ENCODE assay signal across 8 mouse cellular contexts in genomic region chr5:125389131-125389578, GRCm38 (mm10). TPM values are rescaled to one million over a fixed set of nuclear protein-coding genes. Genes with fewer than 3 reads are reported as not detected.
DNase-seq lines count a peak whose midpoint lies in the region; ATAC-seq and TF ChIP-seq lines count a peak whose summit lies in the region.

Gene Gm10382, plus strand, starts transcription at chr5:125389322.

- under 1% methylated on average over 41 of the region's 41 CpGs for WGBS in embryonic facial prominence, embryonic 11.5 days
- under 1% methylated on average over 39 of the region's 41 CpGs for WGBS in heart, adult 2 months
- under 1% methylated on average over 41 of the region's 41 CpGs for WGBS in kidney, adult 2 months
- 5% methylated on average over 40 of the region's 41 CpGs for WGBS in limb, embryonic 14.5 days
- 0% methylated on average over 41 of the region's 41 CpGs for WGBS in midbrain, embryonic 15.5 days

- no peak; the same call in 1 of the 2 replicates for TF ChIP-seq POLR2A in heart, adult 2 months (IDR thresholded peaks at IDR 0.05; ENCODE audit: insufficient read depth, low read depth, low read length)
- peak; percentile 72 for TF ChIP-seq POLR2A in kidney, adult 2 months (IDR thresholded peaks at IDR 0.05; ENCODE audit: low read depth, low read length)
- TF ChIP-seq POLR2A in limb, embryonic 14.5 days (IDR thresholded peaks at IDR 0.05; ENCODE audit: borderline replicate concordance, extremely low read depth, insufficient read depth, insufficient read length) = no peak

- DNase-seq in 3134 (ENCODE audit: extremely low read depth, insufficient read length, low spot score) = peak; percentile 93
- DNase-seq in adrenal gland, postnatal 14 days = peak; percentile 94
- peak; percentile 83 for DNase-seq in embryonic facial prominence, embryonic 11.5 days (ENCODE audit: low spot score)
- DNase-seq in heart, adult 2 months = peak; percentile 91 to 92
- DNase-seq in kidney, adult 2 months = peak; percentile 92
- peak; percentile 80 for DNase-seq in limb, embryonic 14.5 days (ENCODE audit: low spot score)
- peak; percentile 86 to 93 for DNase-seq in spleen, postnatal 10 days (ENCODE audit: low spot score in 2 of 2)

- peaks cover 2% of the 10 kb centered on the region; the same call in 1 of the 2 replicates for H3K36me3 ChIP-seq in embryonic facial prominence, embryonic 11.5 days (replicated peaks; ENCODE audit: control insufficient read depth, insufficient read depth, low read depth, low read length)
- peaks cover 32% of the 10 kb centered on the region for H3K36me3 ChIP-seq in heart, adult 2 months (ENCODE audit: control insufficient read depth, insufficient read depth, low read length)
- H3K36me3 ChIP-seq in kidney, adult 2 months (ENCODE audit: control insufficient read depth, insufficient read depth, low read length) = peaks cover 17% of the 10 kb centered on the region
- H3K36me3 ChIP-seq in limb, embryonic 14.5 days (ENCODE audit: control insufficient read depth, insufficient read depth, low read length) = peaks cover 18% of the 10 kb centered on the region
- peaks cover 17% of the 10 kb centered on the region for H3K36me3 ChIP-seq in midbrain, embryonic 15.5 days (replicated peaks)

- H3K27ac ChIP-seq in embryonic facial prominence, embryonic 11.5 days (replicated peaks; ENCODE audit: low read depth, low read length) = peak within 1 kb of the TSS; percentile 90
- H3K27ac ChIP-seq in heart, adult 2 months = peak within 1 kb of the TSS; percentile 99
- peak within 1 kb of the TSS; percentile 100 for H3K27ac ChIP-seq in kidney, adult 2 months (ENCODE audit: insufficient read depth, low read depth, low read length)
- H3K27ac ChIP-seq in limb, embryonic 14.5 days (replicated peaks; ENCODE audit: low read depth, low read length) = peak within 1 kb of the TSS; percentile 96
- H3K27ac ChIP-seq in midbrain, embryonic 15.5 days = peak within 1 kb of the TSS; percentile 99

- no peaks in the 10 kb centered on the region for H3K27me3 ChIP-seq in embryonic facial prominence, embryonic 11.5 days (ENCODE audit: control insufficient read depth, insufficient read depth, low read length)
- no peaks in the 10 kb centered on the region for H3K27me3 ChIP-seq in heart, adult 2 months (ENCODE audit: control insufficient read depth, insufficient read depth, low read length)
- no peaks in the 10 kb centered on the region for H3K27me3 ChIP-seq in kidney, adult 2 months (replicated peaks; ENCODE audit: control insufficient read depth, insufficient read depth, low read length)
- no peaks in the 10 kb centered on the region for H3K27me3 ChIP-seq in limb, embryonic 14.5 days (ENCODE audit: control insufficient read depth, insufficient read depth, low read length)
- H3K27me3 ChIP-seq in midbrain, embryonic 15.5 days (replicated peaks) = no peaks in the 10 kb centered on the region

- no peak; the same call in 1 of the 2 replicates for TF ChIP-seq EP300 in heart, adult 2 months (IDR thresholded peaks at IDR 0.05; ENCODE audit: insufficient read depth, low read depth, low read length)

- intact Hi-C loops in heart, adult 2 months (cut with DNase I) = loop anchor here (2.0 kb wide), 1 partner anchor 16 kb away; no protein-coding TSS in a partner anchor

- peak within 1 kb of the TSS; percentile 98 for H3K9ac ChIP-seq in embryonic facial prominence, embryonic 11.5 days (replicated peaks; ENCODE audit: low read length)
- peak within 1 kb of the TSS; percentile 99 for H3K9ac ChIP-seq in heart, adult 2 months (ENCODE audit: low read depth, low read length)
- H3K9ac ChIP-seq in limb, embryonic 14.5 days (ENCODE audit: low read depth, low read length, severe bottlenecking) = peak within 1 kb of the TSS; percentile 98
- H3K9ac ChIP-seq in midbrain, embryonic 15.5 days = peak within 1 kb of the TSS; percentile 97

- peaks cover 8% of the 10 kb centered on the region; the same call in 1 of the 2 replicates for H3K79me2 ChIP-seq in heart, adult 2 months (replicated peaks; ENCODE audit: control insufficient read depth, insufficient read depth, low read length)

- peak; percentile 5 for ATAC-seq in embryonic facial prominence, embryonic 11.5 days (replicated peaks; ENCODE audit: insufficient number of reproducible peaks, low FRiP score, low TSS enrichment, low read depth)
- ATAC-seq in limb, embryonic 14.5 days (ENCODE audit: low FRiP score, low read depth) = no peak; the same call in 1 of the 2 replicates
- ATAC-seq in midbrain, embryonic 15.5 days (replicated peaks) = peak; percentile 30

- peak within 1 kb of the TSS; percentile 95 for H3K4me2 ChIP-seq in embryonic facial prominence, embryonic 11.5 days (ENCODE audit: low read depth, low read length)
- H3K4me2 ChIP-seq in limb, embryonic 14.5 days (replicated peaks; ENCODE audit: low read depth, low read length, severe bottlenecking) = peak within 1 kb of the TSS; percentile 77
- peak within 1 kb of the TSS; percentile 98 for H3K4me2 ChIP-seq in midbrain, embryonic 15.5 days

- no peak for TF ChIP-seq CTCF in heart, adult 2 months (IDR thresholded peaks at IDR 0.05)
- no peak; the same call in 1 of the 2 replicates for TF ChIP-seq CTCF in kidney, adult 2 months (conservative IDR thresholded peaks at IDR 0.05; ENCODE audit: insufficient read depth, insufficient read length, low read depth, low read length)

- peak within 1 kb of the TSS; percentile 100 for H3K4me3 ChIP-seq in embryonic facial prominence, embryonic 11.5 days (ENCODE audit: low read depth, low read length)
- H3K4me3 ChIP-seq in heart, adult 2 months = peak within 1 kb of the TSS; percentile 86
- H3K4me3 ChIP-seq in kidney, adult 2 months (ENCODE audit: insufficient read depth, low read depth, low read length) = peak within 1 kb of the TSS; percentile 98
- H3K4me3 ChIP-seq in limb, embryonic 14.5 days (replicated peaks; ENCODE audit: low read length) = peak within 1 kb of the TSS; percentile 100
- H3K4me3 ChIP-seq in midbrain, embryonic 15.5 days = peak within 1 kb of the TSS; percentile 98

- no peaks in the 10 kb centered on the region for H3K9me3 ChIP-seq in embryonic facial prominence, embryonic 11.5 days (replicated peaks; ENCODE audit: control insufficient read depth, low read length)
- no peaks in the 10 kb centered on the region for H3K9me3 ChIP-seq in limb, embryonic 14.5 days (ENCODE audit: control insufficient read depth, low read length)
- no peaks in the 10 kb centered on the region for H3K9me3 ChIP-seq in midbrain, embryonic 15.5 days

- peaks cover 5% of the 10 kb centered on the region for H3K4me1 ChIP-seq in embryonic facial prominence, embryonic 11.5 days (ENCODE audit: control insufficient read depth, insufficient read depth, low read length)
- peaks cover 17% of the 10 kb centered on the region for H3K4me1 ChIP-seq in heart, adult 2 months (ENCODE audit: control insufficient read depth, insufficient read depth, low read length)
- H3K4me1 ChIP-seq in kidney, adult 2 months (ENCODE audit: control insufficient read depth, insufficient read depth, low read length) = peaks cover 30% of the 10 kb centered on the region
- H3K4me1 ChIP-seq in limb, embryonic 14.5 days (ENCODE audit: control insufficient read depth, insufficient read depth, low read length) = peaks cover 16% of the 10 kb centered on the region
- peaks cover 48% of the 10 kb centered on the region for H3K4me1 ChIP-seq in midbrain, embryonic 15.5 days

RNA-seq across cellular contexts. Expression of gene Gm10382, which starts in this region (rescaled TPM):
- total RNA-seq in adrenal gland, postnatal 14 days (2021) = 0.26 and 0.49 TPM in 2 replicates
- not detected in 2 replicates for polyA plus RNA-seq in embryonic facial prominence, embryonic 11.5 days (2014; fragmentation: Nextera tagmentation; extraction: Ambion mirVana)
- under 1 TPM in 1 of 2 experiments, not detected in 1; 0.21 TPM for total RNA-seq in heart, adult 2 months (2021)
- polyA plus RNA-seq in heart, adult 2 months (2012; rRNA removed) = 0.12 and 0.23 TPM in 2 replicates
- polyA plus RNA-seq in kidney, adult 2 months (2012; rRNA removed) = 0.33 and 0.58 TPM in 2 replicates
- 0.08 and 0.26 TPM in 2 replicates for polyA plus RNA-seq in limb, embryonic 14.5 days (2012; rRNA removed)
- 0.17 and 0.45 TPM in 2 replicates for polyA plus RNA-seq in limb, embryonic 14.5 days (2014; fragmentation: Nextera tagmentation; extraction: Ambion mirVana)
- polyA plus RNA-seq in midbrain, embryonic 15.5 days (2015; fragmentation: Nextera tagmentation; extraction: Ambion mirVana) = 0.74 and 0.86 TPM in 2 replicates

Comparison
In these comparisons a context has a peak if more than half of its experiments do, and no peak if none do; other contexts are left out.
1. Peak in DNase-seq in adrenal gland, postnatal 14 days; RNA of the gene not detected or under 1 TPM.
2. Peak in DNase-seq, ATAC-seq, H3K4me3 ChIP-seq, H3K27ac ChIP-seq, H3K9ac ChIP-seq and H3K4me2 ChIP-seq in embryonic facial prominence, embryonic 11.5 days; RNA of the gene not detected or under 1 TPM.
3. Peak in DNase-seq, H3K4me3 ChIP-seq, H3K27ac ChIP-seq and H3K9ac ChIP-seq in heart, adult 2 months; RNA of the gene not detected or under 1 TPM.
4. Peak in DNase-seq, H3K4me3 ChIP-seq and H3K27ac ChIP-seq in kidney, adult 2 months; RNA of the gene not detected or under 1 TPM.
5. Peak in DNase-seq, H3K4me3 ChIP-seq, H3K27ac ChIP-seq, H3K9ac ChIP-seq and H3K4me2 ChIP-seq in limb, embryonic 14.5 days; RNA of the gene not detected or under 1 TPM.
6. Peak in ATAC-seq, H3K4me3 ChIP-seq, H3K27ac ChIP-seq, H3K9ac ChIP-seq and H3K4me2 ChIP-seq in midbrain, embryonic 15.5 days; RNA of the gene not detected or under 1 TPM.